Mouse (Mus musculus) layer of hippocampus, postnatal 10 days (tissue): ENCODE measurements around the gene Ogt. TPM values are rescaled to one million over a fixed set of nuclear protein-coding genes. Genes with fewer than 3 reads are reported as not detected.

Experiments used
- total RNA-seq, 2 experiments: library from RNA; stranded (reverse); gene quantifications; 2 replicates each; pipeline ENCODE4 v1.2.3; 2021

Ogt gene
- total RNA-seq, 2 experiments from 2014 or later: 173 to 179 TPM

Other genes starting within 250 kb of the Ogt start
- gene Zmym3, start 219.2 kb upstream of the Ogt start, total RNA-seq: 100 to 1,000 TPM; 154 to 171 TPM
- 100 to 1,000 TPM; 157 to 193 TPM for gene Nono, start 210.7 kb upstream of the Ogt start, total RNA-seq
- gene Itgb1bp2, start 191.0 kb upstream of the Ogt start, total RNA-seq: 1 to 10 TPM; 1.4 to 1.5 TPM
- 10 to 100 TPM; 52.9 to 59.5 TPM for gene Taf1, start 107.3 kb upstream of the Ogt start, total RNA-seq
- gene Cxcr3, start 94.2 kb downstream of the Ogt start, total RNA-seq: under 1 TPM in 1 of 2 experiments, not detected in 1; 0.27 TPM
- gene Gm4779, start 154.4 kb downstream of the Ogt start, total RNA-seq: not detected
- not detected for gene 8030474K03Rik, start 154.6 kb downstream of the Ogt start, total RNA-seq
- 10 to 100 TPM; 21.5 to 21.9 TPM for gene Nhsl2, start 209.3 kb downstream of the Ogt start, total RNA-seq